Mouse (Mus musculus): ENCODE data around the gene Gna13.
A peak's percentile ranks its signal among the peaks of the same experiment; 100 is the strongest.
"Not testable (repeated sequence)": the region's sequence is repeated elsewhere in the genome, so short reads cannot be mapped to it uniquely, and the experiment has no call there.

Gene Gna13

DNA sequence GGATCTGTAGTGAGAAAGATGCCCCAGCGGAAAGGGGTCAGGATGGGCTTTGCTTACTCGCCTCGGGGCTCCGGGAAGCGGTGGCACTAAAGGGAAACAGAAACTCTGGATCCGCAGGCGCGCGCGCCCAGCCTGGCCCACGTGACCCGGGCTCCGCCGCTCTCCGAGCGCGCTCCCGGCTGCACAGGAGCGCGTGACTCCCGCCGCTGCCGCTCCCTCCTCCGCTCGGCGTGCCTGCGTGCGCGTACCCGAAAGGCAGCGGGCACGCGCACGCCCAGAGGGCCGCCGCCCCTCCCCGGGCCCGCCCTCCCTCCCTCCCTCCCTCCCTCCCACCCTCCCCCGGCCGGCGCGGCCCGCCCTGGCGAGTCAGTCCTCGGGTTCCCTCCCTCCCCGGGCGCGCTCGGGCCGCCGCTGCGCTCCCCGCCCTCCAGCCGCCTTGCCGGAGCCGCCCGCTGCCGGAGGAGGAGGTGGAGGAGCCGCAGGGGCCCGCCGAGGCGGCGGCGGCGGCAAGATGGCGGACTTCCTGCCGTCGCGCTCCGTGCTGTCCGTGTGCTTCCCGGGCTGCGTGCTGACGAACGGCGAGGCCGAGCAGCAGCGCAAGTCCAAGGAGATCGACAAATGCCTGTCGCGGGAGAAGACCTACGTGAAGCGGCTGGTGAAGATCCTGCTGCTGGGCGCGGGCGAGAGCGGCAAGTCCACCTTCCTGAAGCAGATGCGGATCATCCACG is at the start of gene Gna13:
Gene Gna13 (plus strand): TSS at position 369 of the 728 bp plus-strand sequence.
- DNase-seq (ENCODE audit: low spot score), result peak; percentile 72

DNA sequence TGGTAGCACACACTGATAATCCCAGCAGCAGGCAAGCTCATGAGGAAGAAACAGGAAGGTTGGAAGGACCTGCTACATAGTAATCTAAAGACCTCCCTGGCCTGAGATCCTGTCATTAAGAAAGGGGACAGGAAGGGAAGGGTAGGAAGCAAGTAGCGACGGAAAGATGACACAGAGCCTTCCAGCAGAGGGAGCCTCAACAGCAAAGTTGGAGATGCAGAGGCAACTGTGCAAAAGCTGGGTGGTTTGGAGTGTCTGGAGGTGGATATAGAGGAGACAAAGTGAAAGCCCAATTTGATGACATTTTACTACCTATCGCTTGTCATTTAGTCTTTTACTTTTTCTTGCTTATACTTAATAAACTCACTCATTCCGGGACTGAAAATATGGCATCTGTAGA is 45.7 kb upstream of the Gna13 start:
- no peak for DNase-seq (ENCODE audit: low spot score)

- DNase-seq (ENCODE audit: low spot score), result no peak
Measured at GRCm38 (mm10) chr11:109319471-109319870, 43.2 kb upstream of the Gna13 start.

DNA sequence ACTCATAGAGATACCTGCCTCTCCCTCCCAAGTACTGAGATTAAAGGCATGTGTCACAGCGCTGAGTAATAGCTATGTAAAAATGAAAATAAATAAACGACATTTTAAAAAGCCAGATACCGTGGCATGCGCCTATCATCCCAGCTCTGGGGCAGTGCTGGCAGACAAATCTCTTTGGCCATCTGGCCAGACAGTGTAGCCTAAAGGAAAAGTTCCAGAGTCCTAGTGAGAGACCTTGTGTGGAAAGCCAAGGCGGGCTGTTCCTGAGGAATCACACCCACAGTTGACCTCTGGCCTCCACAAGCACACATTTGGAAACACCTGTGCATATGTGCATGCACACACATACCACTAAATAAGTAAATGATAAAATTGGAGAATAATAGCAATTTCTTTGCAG is 42.7 kb upstream of the Gna13 start:
- no peak for DNase-seq (ENCODE audit: low spot score)

GRCm38 (mm10) chr11:109320361-109320933 is 42.2 kb upstream of the Gna13 start:
- peak; percentile 38 for DNase-seq (ENCODE audit: low spot score)

DNA sequence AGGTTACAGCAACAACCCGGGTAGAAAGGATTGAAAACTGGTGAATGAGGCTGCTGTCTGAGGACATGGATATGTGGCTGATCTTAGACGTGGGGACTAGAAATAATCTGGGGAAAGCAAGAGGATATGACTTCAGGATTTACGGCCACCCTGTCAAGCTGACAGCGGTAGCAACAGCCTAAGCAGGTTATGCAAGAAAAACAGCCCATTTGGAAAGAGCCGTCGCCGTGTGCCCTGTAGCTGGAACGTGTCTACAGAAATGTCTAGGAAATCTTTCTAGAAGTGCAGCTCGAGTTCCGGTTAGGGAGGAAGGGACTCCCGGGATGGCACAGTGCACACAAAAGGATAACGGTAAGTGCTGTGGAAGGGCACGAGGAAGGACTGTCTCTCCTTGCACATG is 36.4 kb upstream of the Gna13 start:
- no peak for DNase-seq (ENCODE audit: low spot score)

DNA sequence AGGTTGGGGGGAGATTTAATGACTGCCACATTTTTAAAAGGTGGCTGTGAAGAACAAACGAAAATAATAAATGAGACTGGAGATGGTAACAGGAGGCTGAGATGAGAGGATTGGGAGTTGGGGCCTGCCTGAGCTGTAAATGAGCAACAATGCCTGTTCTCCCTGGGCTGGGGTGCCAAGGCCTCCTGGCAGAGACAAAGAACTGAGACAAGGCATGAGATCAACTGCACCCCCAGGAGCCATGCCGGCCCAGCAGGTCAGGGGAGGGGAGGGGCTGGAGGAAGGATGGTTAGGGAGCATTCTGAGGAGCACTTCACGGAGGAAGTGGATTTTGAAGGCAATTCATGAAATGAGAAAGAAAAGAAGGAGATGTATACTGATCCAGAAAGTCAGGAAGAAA is 35.2 kb upstream of the Gna13 start:
- no peak for DNase-seq (ENCODE audit: low spot score)

DNA sequence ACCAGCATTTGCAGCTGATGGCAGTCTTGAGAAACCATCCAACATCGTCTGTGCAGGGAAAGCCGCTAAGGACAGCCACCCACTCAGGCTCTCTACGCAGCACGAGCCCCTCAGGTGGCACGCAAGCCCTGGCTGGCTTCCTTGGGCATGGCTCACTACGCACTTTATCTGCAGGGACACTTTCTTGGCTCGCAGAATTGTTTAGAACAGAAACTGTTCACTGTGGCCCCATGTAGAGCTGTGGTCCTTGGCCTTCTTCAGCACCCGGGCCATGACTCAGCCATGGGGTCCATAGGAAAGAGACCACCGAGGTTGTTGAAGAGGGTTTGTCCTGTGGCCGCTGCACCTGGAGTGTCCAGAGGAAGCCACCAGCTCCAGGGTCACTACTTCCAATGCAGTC is 34.7 kb upstream of the Gna13 start:
- DNase-seq (ENCODE audit: low spot score), result no peak

DNA sequence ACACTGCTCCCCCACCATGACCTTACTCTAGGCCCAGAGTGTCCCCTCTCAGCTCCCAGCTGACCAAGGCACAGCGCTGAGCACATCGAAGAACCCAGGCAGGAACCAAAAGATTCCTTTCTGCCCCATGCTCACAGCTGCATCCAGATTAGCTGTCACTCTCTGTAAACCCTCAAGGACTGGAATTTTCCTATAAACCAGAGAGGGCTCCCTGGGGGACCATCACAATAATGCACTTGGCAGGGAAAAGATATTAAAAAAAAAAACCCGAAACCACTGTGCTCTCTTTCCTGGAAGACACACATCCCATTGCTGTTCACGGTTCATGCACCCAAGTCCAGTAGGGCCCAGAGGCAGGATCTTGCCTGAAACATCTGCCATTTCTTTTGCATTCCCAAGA is 33.3 kb upstream of the Gna13 start:
- DNase-seq (ENCODE audit: low spot score), result no peak

GRCm38 (mm10) chr11:109330706-109331393 is 31.8 kb upstream of the Gna13 start:
- no peak for DNase-seq (ENCODE audit: low spot score)

DNA sequence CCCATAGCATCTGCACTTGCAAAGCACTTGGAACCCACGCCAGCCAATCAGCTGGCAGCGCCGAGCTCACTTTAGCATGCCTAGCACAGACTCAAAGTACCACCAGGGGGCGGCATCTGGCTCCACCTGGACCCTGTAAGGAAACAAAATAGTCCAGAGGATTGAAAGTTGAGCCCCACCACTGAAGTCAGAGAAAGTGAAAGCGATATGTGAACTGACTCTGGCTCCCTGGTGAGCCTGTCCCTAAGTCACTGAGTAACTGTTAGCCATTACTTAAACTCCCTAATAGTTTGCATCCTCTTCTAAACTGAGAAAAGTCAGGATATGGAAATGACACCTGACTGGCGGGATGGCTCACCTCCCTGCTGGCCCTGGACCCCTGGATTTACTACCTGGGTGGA is 31.2 kb upstream of the Gna13 start:
- peak; percentile 89 for DNase-seq (ENCODE audit: low spot score)

GRCm38 (mm10) chr11:109332722-109333121 is 29.9 kb upstream of the Gna13 start:
- DNase-seq (ENCODE audit: low spot score), result no peak

GRCm38 (mm10) chr11:109334773-109335172 is 27.9 kb upstream of the Gna13 start:
- DNase-seq (ENCODE audit: low spot score), result no peak

GRCm38 (mm10) chr11:109335890-109336289 is 26.7 kb upstream of the Gna13 start:
- DNase-seq (ENCODE audit: low spot score), result no peak

DNA sequence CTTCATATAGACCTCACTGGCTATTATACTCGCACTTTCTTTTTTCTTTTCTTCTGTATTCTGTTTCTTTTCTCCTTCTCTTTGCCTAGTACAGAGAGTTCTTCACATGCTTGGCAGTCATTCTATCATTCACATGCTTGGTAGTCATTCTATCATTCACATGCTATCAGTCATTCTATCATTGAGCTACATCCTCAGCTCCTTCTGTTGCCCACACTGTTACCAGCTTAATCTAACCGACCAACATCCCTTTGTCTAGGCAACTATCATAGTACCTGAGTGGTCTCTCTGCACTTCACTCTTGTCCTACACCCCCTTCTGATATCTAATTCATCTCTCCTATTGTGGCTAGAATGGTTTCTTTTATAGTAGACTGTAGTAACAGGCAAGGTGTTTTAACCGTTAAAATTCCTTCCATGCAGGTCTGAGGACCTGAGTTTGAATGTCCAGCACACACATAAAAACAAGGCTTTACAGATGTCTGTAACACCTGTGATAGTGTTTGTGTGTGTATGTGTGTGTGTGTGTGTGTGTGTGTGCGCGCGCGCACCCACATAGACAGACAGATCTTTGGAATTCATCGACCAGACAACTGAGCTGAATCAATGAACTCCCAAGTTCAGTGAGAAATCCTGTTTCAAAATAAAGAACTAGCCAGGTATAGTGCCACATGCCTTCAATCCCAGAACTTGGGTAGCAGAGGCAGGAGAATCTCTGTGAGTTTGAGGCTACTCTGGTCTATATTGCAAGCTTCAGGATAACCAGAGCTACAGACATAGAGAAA is 23.3 kb upstream of the Gna13 start:
- no peak for DNase-seq (ENCODE audit: low spot score)

GRCm38 (mm10) chr11:109340541-109340940 is 22.1 kb upstream of the Gna13 start:
- no peak for DNase-seq (ENCODE audit: low spot score)

GRCm38 (mm10) chr11:109342666-109343065 is 20.0 kb upstream of the Gna13 start:
- not testable (repeated sequence) for DNase-seq (ENCODE audit: low spot score)

DNA sequence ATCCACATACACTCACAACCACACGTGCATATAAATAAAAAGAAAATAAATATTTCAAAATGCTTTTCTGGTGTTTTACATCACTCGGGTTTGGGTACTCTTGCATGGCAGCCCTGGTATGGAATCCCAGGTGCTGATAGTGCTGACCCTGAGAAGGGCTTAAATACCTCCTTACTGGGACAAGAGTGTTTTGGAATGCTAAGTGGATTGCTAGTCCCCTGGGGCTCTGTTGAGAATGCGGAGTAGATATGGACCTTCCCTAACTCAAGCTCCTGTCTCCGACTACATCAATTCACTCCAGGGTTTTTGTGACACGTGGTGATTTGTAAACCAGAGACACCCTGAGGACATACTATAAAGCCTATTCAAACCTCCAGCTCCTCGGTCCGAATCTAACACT is 19.1 kb upstream of the Gna13 start:
- no peak for DNase-seq (ENCODE audit: low spot score)

GRCm38 (mm10) chr11:109343991-109344599 is 18.5 kb upstream of the Gna13 start:
- no peak for DNase-seq (ENCODE audit: low spot score)

DNA sequence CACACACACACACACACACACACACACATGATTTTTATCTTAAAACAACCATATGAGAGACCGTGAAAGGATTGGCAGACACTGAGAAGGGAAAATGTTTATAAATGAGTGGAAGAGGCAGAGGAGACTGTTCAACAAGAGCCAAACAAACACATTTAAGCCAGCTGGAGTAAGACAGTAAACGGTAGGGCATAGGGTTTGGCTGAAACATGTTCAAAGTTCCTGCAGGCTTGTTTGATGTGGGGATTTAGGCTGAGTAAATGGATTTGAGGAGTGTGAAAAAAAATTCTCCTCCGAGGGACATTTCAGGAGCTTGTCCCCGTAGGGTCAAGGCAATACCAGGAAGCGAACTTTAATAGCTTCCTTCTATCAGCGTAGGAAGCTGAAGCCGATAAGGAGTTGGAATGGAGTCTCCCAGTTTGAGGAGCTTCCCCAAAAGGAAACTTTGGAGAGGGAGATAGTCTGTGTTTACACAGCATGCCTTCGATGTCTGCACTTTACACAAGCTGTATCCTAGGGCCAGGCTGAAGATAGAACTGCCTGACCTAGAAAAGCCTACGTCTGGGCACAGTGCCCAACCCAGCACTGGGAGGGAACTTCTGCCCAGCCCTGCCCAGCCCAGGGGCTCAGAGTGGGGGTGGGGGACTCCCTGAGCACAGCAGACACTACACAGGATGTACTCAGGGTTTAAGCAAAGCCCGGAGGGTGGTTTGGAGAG is 15.2 kb upstream of the Gna13 start:
- DNase-seq (ENCODE audit: low spot score), result no peak

DNA sequence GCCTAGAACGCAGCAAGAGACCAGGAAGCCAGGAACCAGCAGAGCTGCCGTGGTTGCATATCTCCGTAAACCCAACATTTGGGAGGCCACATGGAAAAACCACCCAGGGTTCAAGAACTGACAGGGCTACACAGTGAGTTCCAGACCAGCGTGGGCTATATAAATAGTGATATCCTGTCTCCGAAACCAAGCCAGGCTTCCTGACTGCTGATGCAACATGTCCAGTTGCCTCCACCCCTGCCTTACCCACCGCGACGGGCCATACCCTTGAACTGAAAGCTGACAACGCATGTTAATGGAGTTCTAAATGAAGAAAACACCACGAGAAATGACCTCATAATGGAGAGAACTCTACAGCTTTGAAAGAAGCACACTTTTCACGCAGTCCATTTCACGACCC is 14.2 kb upstream of the Gna13 start:
- DNase-seq (ENCODE audit: low spot score), result no peak
